Mouse (Mus musculus) testis, adult 2 months (tissue): Measurements from ENCODE around the gene Slc4a11. TPM values are rescaled to one million over a fixed set of nuclear protein-coding genes. Genes with fewer than 3 reads are reported as not detected.

Experiments used
- H3K27ac ChIP-seq: fragments of 200-500 bp; 2 replicates; pipeline ENCODE4 v1.5.1; 2012; ENCODE audit warnings: low read depth, low read length; ENCODE audit not compliant: control insufficient read depth, insufficient read depth
- H3K27me3 ChIP-seq: fragments of 200-500 bp; 2 replicates; pipeline ENCODE4 v1.6.1; 2012; ENCODE audit warnings: mild to moderate bottlenecking, low read length, moderate library complexity; ENCODE audit not compliant: control insufficient read depth, insufficient read depth
- H3K36me3 ChIP-seq: fragments of 200-500 bp; 2 replicates; pipeline ENCODE4 v1.6.1; 2012; ENCODE audit warnings: mild to moderate bottlenecking, low read length; ENCODE audit not compliant: control insufficient read depth, insufficient read depth
- H3K4me1 ChIP-seq: fragments of 200-500 bp; 2 replicates; pipeline ENCODE4 v1.6.1; 2012; ENCODE audit warnings: low read length; ENCODE audit not compliant: control insufficient read depth, insufficient read depth
- H3K4me3 ChIP-seq: fragments of 200-500 bp; 2 replicates; pipeline ENCODE4 v1.5.1; 2012; ENCODE audit warnings: low read depth, mild to moderate bottlenecking, low read length, moderate library complexity, mixed read lengths; ENCODE audit not compliant: control insufficient read depth
- CTCF ChIP-seq: fragments of 200-500 bp; IDR thresholded peaks from 2 replicates; pipeline ENCODE4 v1.5.1; 2012; ENCODE audit warnings: low read depth, mild to moderate bottlenecking, inconsistent platforms, low read length, moderate library complexity; ENCODE audit not compliant: control insufficient read depth, insufficient read depth, insufficient replicate concordance
- POLR2A ChIP-seq: fragments of 200-500 bp; IDR thresholded peaks from 2 replicates; pipeline ENCODE4 v1.6.1; 2012; ENCODE audit warnings: low read depth, mild to moderate bottlenecking, inconsistent platforms, low read length, moderate library complexity; ENCODE audit not compliant: control insufficient read depth
- polyA plus RNA-seq: library from polyadenylated mRNA; depleted of rRNA; stranded (reverse); fragments of >200 nt; gene quantifications from 2 replicates; pipeline ENCODE4 v1.2.3, GENCODE M21; 2012

Slc4a11 gene
- polyA plus RNA-seq, 1 experiment, result 1.6 TPM

DNA sequence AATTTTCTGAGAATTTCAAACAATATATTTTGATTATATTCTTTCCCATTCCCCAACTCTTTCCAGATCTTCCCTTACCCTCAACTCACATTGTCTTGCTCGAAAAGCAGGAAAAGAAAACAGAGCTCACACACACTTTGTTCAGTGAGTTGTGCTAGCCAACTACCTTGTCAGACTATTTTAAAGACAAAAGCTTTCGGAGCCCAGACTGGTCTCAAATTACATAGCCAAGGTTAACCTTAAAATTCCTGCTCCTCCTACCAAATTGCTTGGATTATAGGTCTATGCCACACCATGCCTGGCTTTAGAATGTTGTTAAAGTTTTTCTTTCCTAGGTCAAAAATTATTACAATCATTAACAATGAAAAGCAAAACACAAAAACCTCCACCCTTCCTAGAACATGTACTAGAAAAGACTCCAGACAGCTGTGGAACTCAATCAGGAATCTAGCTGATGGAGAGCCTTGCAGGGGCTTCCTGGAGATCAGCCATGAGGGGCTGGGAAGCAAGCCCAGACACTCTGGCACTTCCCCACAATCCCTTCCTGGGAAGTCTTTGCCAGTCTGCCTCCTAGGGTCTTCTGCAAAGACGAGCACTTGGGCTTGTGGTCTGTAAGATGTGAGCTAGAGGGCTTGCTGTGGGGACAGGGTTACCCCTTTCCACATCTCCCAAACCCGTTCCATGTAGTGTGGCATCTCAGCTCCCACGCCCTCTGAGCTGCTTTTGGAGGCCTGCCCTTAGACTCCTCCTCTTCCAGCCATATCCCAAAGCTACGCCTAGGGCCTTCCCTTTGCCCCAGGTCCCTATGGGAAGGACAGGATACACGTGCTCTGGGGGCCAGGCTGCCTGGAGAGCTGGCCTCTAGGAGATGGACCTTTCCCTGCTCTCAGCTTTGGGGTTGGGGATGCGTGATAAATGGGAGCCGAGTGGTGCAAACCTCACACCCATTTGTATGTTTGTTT lies 7.0 kb upstream of the Slc4a11 start:
- Histone ChIP-seq H3K36me3 (no peaks in the 10 kb centered on the region; the same call in 1 of the 2 replicates), H3K4me3 (no peak overlapping the region), H3K27me3 (no peaks in the 10 kb centered on the region), H3K4me1 (no peaks in the 10 kb centered on the region), H3K27ac (no peak overlapping the region)
- TF ChIP-seq CTCF (no peak), POLR2A (no peak)

DNA sequence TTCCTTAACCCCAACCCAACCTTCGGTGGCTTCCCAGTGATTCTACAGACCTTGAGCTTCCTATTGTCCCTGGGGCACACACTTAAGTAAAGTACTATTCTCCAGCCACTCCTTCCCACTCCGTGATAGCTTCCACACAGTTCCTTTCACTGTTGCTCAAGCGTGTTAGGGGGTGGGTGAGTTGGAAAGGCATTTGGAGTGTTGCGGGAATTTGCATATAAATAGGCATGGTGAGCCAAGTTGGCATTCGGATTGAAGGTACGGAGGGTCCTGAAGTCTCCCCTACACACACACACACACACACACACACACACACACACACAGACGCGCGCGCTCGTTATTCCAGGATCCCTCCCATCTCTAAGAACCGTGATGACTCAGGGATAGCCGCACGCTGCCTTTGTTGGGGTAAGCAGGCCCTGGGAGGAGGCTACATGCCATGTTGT lies 525 bp upstream of the Slc4a11 start:
- H3K27me3 ChIP-seq, result no peaks in the 10 kb centered on the region
- H3K27ac ChIP-seq, result no peak overlapping the region
- TF ChIP-seq POLR2A, result no peak
- TF ChIP-seq CTCF, result no peak

GRCm38 (mm10) chr2:130696700-130697152 lies 593 bp downstream of the Slc4a11 start:
- H3K27ac ChIP-seq, result no peak overlapping the region
- H3K27me3 ChIP-seq, result no peaks in the 10 kb centered on the region
- no peak for TF ChIP-seq POLR2A
- no peak for TF ChIP-seq CTCF
- no peaks in the 10 kb centered on the region for H3K36me3 ChIP-seq
- peak overlapping the region; percentile 73 for H3K4me3 ChIP-seq
- H3K4me1 ChIP-seq, result peaks cover 16% of the 10 kb centered on the region

More for the DNA sequence above, 525 bp upstream of the Slc4a11 start:
- H3K4me1 ChIP-seq, result peaks cover 16% of the 10 kb centered on the region
- no peaks in the 10 kb centered on the region for H3K36me3 ChIP-seq
- H3K4me3 ChIP-seq, result peak overlapping the region; percentile 73

- Histone ChIP-seq H3K4me1 (peaks cover 16% of the 10 kb centered on the region), H3K36me3 (no peaks in the 10 kb centered on the region), H3K27ac (no peak overlapping the region), H3K4me3 (no peak overlapping the region), H3K27me3 (no peaks in the 10 kb centered on the region)
- TF ChIP-seq CTCF, result no peak
- no peak for TF ChIP-seq POLR2A
Measured at GRCm38 (mm10) chr2:130693563-130693962, 3.8 kb downstream of the Slc4a11 start.

GRCm38 (mm10) chr2:130689011-130689410 lies 8.3 kb downstream of the Slc4a11 start:
- no peak for TF ChIP-seq CTCF
- TF ChIP-seq POLR2A, result no peak
- H3K27me3 ChIP-seq, result no peaks in the 10 kb centered on the region
- no peak overlapping the region for H3K4me3 ChIP-seq
- H3K4me1 ChIP-seq, result no peaks in the 10 kb centered on the region
- no peaks in the 10 kb centered on the region; the same call in 1 of the 2 replicates for H3K36me3 ChIP-seq
- no peak overlapping the region for H3K27ac ChIP-seq

DNA sequence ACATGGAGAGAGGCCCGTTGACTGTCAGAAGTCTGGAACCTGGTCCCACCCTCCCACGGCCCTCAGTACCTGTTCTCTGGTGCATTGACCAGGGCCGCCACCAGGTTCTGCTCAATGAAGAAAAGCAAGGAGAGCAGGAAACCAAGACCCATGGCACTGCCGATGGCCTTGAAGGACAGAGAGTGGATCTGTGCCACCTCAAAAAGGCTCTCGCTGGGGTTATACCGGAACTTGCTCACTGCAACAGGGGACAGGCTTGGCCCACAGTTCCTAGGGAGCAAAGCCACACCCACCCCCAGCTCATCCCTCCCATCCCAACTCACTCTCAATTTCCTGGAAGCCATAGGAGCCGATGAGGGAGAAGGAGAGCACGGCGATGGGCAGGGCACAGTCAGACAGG lies 11.9 kb downstream of the Slc4a11 start:
- peaks cover 1% of the 10 kb centered on the region; the same call in 1 of the 2 replicates for H3K36me3 ChIP-seq

DNA sequence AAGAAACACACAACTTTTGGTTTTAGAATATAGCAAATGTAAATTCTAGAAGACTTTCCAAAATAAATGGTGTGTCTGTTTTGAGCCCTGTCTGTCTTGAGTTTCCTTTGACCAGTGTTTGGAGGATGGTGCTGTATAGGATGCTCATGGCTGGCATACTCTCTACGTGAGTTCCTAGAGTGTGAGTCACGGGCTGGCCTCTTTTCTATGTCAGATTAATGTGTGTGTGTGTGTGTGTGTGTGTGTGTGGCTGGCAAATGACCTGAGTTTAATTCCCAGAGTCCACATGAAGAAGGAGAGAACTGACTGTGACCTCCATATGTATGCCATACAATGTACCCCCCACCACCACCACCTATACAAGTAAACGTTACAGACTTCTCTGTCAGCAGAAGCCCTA lies 15.8 kb downstream of the Slc4a11 start:
- H3K27me3 ChIP-seq, result no peaks in the 10 kb centered on the region
- H3K4me1 ChIP-seq, result no peaks in the 10 kb centered on the region
- peaks cover 7% of the 10 kb centered on the region for H3K36me3 ChIP-seq
- no peak for TF ChIP-seq CTCF
- TF ChIP-seq POLR2A, result no peak
- no peak overlapping the region for H3K4me3 ChIP-seq
- H3K27ac ChIP-seq, result no peak overlapping the region

More for the DNA sequence above, 11.9 kb downstream of the Slc4a11 start:
- no peaks in the 10 kb centered on the region for H3K4me1 ChIP-seq
- no peak for TF ChIP-seq POLR2A
- no peak for TF ChIP-seq CTCF
- H3K4me3 ChIP-seq, result no peak overlapping the region
- H3K27ac ChIP-seq, result no peak overlapping the region
- no peaks in the 10 kb centered on the region for H3K27me3 ChIP-seq
